Mouse (Mus musculus): ENCODE data around the gene Sass6. TPM values are rescaled to one million over a fixed set of nuclear protein-coding genes. Genes with fewer than 3 reads are reported as not detected.
"Not testable (repeated sequence)": the region's sequence is repeated elsewhere in the genome, so short reads cannot be mapped to it uniquely, and the experiment has no call there.

Gene Sass6
- polyA plus RNA-seq (2014; fragmentation: Nextera tagmentation; extraction: Ambion mirVana): 13.1 and 14.2 TPM in 2 replicates

DNA sequence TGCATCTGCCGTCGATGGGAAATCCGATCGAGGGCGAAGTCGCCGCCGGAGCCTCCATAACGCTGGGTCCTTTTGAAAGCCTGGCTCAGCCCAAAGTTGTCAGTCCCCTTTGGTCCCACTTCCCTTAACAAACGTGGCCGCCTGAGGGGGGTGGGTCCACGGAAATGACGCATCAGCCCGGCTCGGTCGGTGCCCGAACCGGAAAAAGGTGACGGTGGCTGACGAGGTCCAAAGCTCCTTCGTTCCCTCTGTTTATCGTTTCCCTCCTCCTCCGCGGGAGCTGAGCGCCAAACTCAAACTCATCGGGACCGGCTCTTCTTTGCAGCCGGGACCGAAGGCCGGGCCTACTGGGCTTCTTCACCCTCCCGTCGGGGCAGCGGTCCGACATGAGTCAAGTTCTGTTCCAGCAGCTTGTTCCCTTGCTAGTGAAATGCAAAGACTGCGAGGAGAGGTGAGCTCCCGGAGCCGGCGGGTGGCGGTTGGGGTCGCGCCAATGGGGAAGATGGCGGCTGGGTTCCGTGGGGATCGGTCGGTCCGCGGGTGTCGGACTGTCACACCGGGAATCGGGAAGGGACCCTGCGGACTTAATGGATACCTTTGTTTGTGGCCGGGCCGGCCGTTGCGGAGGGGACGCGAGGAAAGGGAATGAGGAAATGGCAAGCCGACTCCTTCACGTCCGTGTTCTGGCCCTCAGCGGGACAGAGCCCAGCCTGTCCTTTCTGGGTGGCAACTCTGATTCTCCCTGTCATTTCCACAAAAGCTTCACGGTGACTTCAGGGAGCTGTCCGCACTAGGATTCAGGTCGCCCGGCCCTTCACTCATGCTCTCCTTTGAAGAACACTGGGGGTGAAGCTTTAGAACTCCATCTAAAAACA, at the start of gene Sass6:
Sass6 (plus strand) TSS at position 255 of the 875 bp plus-strand sequence.
- H3K27ac ChIP-seq: peak within 1 kb of the TSS; percentile 72
- peak within 1 kb of the TSS; percentile 68 for H3K4me3 ChIP-seq (replicated peaks; ENCODE audit: low read length)
- H3K9ac ChIP-seq: peak within 1 kb of the TSS; percentile 71
- peaks cover 19% of the 10 kb centered on the region for H3K36me3 ChIP-seq (replicated peaks; ENCODE audit: control insufficient read depth, insufficient read depth)
- H3K27me3 ChIP-seq (ENCODE audit: control insufficient read depth, insufficient read depth, low read length): no peaks in the 10 kb centered on the region
- DNase-seq (ENCODE audit: low spot score) (peak; percentile 99), ATAC-seq (ENCODE audit: low FRiP score) (peak; percentile 97)
- peak within 1 kb of the TSS; percentile 70 for H3K4me2 ChIP-seq (replicated peaks)
- no peaks in the 10 kb centered on the region for H3K9me3 ChIP-seq (ENCODE audit: control insufficient read depth, low read length)
- H3K4me1 ChIP-seq (replicated peaks; ENCODE audit: control insufficient read depth, insufficient read depth, low read length): peaks cover 8% of the 10 kb centered on the region; the same call in 1 of the 2 replicates
- WGBS: under 1% methylated on average over 65 of the region's 65 CpGs

- no peaks in the 10 kb centered on the region for H3K9me3 ChIP-seq (ENCODE audit: control insufficient read depth, low read length)
- H3K9ac ChIP-seq: no peak overlapping the region
- H3K4me3 ChIP-seq (replicated peaks; ENCODE audit: low read length): no peak overlapping the region
- ATAC-seq (ENCODE audit: low FRiP score) (no peak), DNase-seq (ENCODE audit: low spot score) (no peak)
- H3K27me3 ChIP-seq (ENCODE audit: control insufficient read depth, insufficient read depth, low read length): no peaks in the 10 kb centered on the region
- no peak overlapping the region for H3K27ac ChIP-seq
- no peaks in the 10 kb centered on the region for H3K4me1 ChIP-seq (replicated peaks; ENCODE audit: control insufficient read depth, insufficient read depth, low read length)
- WGBS: 94% methylated on average over 5 of the region's 5 CpGs
- H3K4me2 ChIP-seq (replicated peaks): no peak overlapping the region
- peaks cover 63% of the 10 kb centered on the region for H3K36me3 ChIP-seq (replicated peaks; ENCODE audit: control insufficient read depth, insufficient read depth)
These were observed 47.4 kb upstream of the Sass6 start for GRCm38 (mm10) chr3:116547430-116547829.

DNA sequence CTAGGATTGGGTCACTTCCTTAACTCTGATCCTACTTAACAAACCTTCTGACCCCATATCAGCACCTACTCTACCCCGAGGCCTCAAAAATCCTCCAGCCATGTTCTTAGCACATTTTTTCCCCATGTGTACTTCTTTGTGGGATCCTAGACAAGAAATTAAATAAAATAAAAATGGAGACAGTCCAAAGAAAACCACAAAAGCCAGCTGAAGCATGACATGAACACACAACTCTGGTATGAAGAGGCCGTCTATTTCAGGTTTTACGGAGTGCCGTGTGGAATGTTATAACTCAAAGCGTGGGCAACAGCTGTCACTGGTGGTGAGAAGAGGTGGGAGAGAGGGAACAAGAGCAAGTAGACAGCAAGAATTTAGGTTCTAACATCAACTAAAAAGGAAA, 43.4 kb upstream of the Sass6 start:
- no peak overlapping the region for H3K4me3 ChIP-seq (replicated peaks; ENCODE audit: low read length)
- H3K36me3 ChIP-seq (replicated peaks; ENCODE audit: control insufficient read depth, insufficient read depth): peaks cover 29% of the 10 kb centered on the region
- 95% methylated on average over 5 of the region's 5 CpGs for WGBS
- ATAC-seq (ENCODE audit: low FRiP score): no peak
- no peaks in the 10 kb centered on the region for H3K9me3 ChIP-seq (ENCODE audit: control insufficient read depth, low read length)
- no peak overlapping the region for H3K27ac ChIP-seq
- no peak overlapping the region for H3K9ac ChIP-seq
- H3K4me1 ChIP-seq (replicated peaks; ENCODE audit: control insufficient read depth, insufficient read depth, low read length): no peaks in the 10 kb centered on the region
- H3K27me3 ChIP-seq (ENCODE audit: control insufficient read depth, insufficient read depth, low read length): no peaks in the 10 kb centered on the region
- no peak for DNase-seq (ENCODE audit: low spot score)
- H3K4me2 ChIP-seq (replicated peaks): no peak overlapping the region

DNA sequence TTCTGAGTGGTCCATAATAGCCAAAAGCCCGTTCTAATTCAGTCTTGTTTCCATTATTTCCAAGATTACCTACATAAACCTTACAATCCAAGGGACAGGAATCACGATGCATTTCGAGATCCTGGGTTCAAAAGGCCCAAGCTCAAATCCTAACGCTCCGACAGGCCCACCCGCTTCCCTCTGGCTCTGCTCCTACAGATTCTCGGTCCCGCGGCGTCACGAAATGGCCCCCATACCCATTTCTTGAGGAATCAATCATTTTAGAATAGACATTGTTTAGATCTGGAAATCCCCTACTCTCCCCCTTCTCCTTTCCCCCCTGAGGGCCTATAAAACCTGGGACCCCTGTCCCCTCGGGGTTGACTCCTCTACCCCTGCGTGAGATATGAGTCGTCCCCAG, 33.5 kb upstream of the Sass6 start:
- not testable (repeated sequence) for H3K27me3 ChIP-seq (ENCODE audit: control insufficient read depth, insufficient read depth, low read length); H3K27ac ChIP-seq; H3K4me3 ChIP-seq (replicated peaks; ENCODE audit: low read length); ATAC-seq (ENCODE audit: low FRiP score); H3K4me1 ChIP-seq (replicated peaks; ENCODE audit: control insufficient read depth, insufficient read depth, low read length); H3K9ac ChIP-seq; H3K36me3 ChIP-seq (replicated peaks; ENCODE audit: control insufficient read depth, insufficient read depth); DNase-seq (ENCODE audit: low spot score); H3K9me3 ChIP-seq (ENCODE audit: control insufficient read depth, low read length); H3K4me2 ChIP-seq (replicated peaks)
- WGBS: 96% methylated on average over 13 of the region's 14 CpGs

- no peaks in the 10 kb centered on the region for H3K36me3 ChIP-seq (replicated peaks; ENCODE audit: control insufficient read depth, insufficient read depth)
- H3K27ac ChIP-seq: no peak within 1 kb of the TSS
- no peak within 1 kb of the TSS for H3K9ac ChIP-seq
- no peak for DNase-seq (ENCODE audit: low spot score)
- ATAC-seq (ENCODE audit: low FRiP score): no peak
- H3K9me3 ChIP-seq (ENCODE audit: control insufficient read depth, low read length): no peaks in the 10 kb centered on the region
- H3K4me1 ChIP-seq (replicated peaks; ENCODE audit: control insufficient read depth, insufficient read depth, low read length): no peaks in the 10 kb centered on the region
- 88% methylated on average over 7 of the region's 7 CpGs for WGBS
- H3K27me3 ChIP-seq (ENCODE audit: control insufficient read depth, insufficient read depth, low read length): no peaks in the 10 kb centered on the region
- H3K4me2 ChIP-seq (replicated peaks): no peak within 1 kb of the TSS
- H3K4me3 ChIP-seq (replicated peaks; ENCODE audit: low read length): no peak within 1 kb of the TSS
These were observed 32.2 kb upstream of the Sass6 start, which contains the start of gene Lrrc39 for GRCm38 (mm10) chr3:116562408-116563094. Gene Lrrc39 (plus strand): TSS chr3:116562973.

GRCm38 (mm10) chr3:116563095-116563492, 31.7 kb upstream of the Sass6 start:
- Histone ChIP-seq H3K27me3 (ENCODE audit: control insufficient read depth, insufficient read depth, low read length) (no peaks in the 10 kb centered on the region), H3K36me3 (replicated peaks; ENCODE audit: control insufficient read depth, insufficient read depth) (no peaks in the 10 kb centered on the region), H3K4me1 (replicated peaks; ENCODE audit: control insufficient read depth, insufficient read depth, low read length) (no peaks in the 10 kb centered on the region), H3K9me3 (ENCODE audit: control insufficient read depth, low read length) (no peaks in the 10 kb centered on the region), H3K4me2 (replicated peaks) (no peak overlapping the region), H3K27ac (no peak overlapping the region), H3K9ac (no peak overlapping the region), H3K4me3 (replicated peaks; ENCODE audit: low read length) (no peak overlapping the region)
- DNase-seq (ENCODE audit: low spot score) (no peak), ATAC-seq (ENCODE audit: low FRiP score) (no peak)
- WGBS: 82% methylated on average over 7 of the region's 7 CpGs

- 80% methylated on average over 2 of the region's 2 CpGs for WGBS
- Histone ChIP-seq H3K4me2 (replicated peaks) (no peak overlapping the region), H3K9ac (no peak overlapping the region), H3K4me3 (replicated peaks; ENCODE audit: low read length) (no peak overlapping the region), H3K9me3 (ENCODE audit: control insufficient read depth, low read length) (no peaks in the 10 kb centered on the region), H3K27ac (no peak overlapping the region), H3K27me3 (ENCODE audit: control insufficient read depth, insufficient read depth, low read length) (no peaks in the 10 kb centered on the region), H3K36me3 (replicated peaks; ENCODE audit: control insufficient read depth, insufficient read depth) (no peaks in the 10 kb centered on the region), H3K4me1 (replicated peaks; ENCODE audit: control insufficient read depth, insufficient read depth, low read length) (no peaks in the 10 kb centered on the region)
- ATAC-seq (ENCODE audit: low FRiP score) (no peak), DNase-seq (ENCODE audit: low spot score) (no peak)
These were observed 24.2 kb upstream of the Sass6 start for GRCm38 (mm10) chr3:116570628-116571027.

DNA sequence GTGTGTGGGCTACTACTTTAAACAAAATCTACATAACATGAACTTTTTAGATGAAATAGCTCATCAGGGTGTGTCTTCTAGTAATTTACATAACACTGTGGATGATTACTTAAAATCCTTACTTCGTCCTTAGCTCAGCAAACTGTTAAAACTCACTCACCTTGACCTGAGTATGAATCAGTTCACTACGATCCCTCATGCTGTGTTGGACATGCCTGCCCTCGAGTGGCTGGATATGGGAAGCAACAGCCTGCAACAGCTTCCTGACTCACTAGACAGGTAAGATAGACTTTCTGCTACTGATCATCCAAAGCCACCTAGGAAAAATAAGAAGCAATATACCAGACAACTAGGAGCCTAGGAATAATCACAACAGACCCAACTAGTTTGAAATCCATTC, 17.5 kb upstream of the Sass6 start:
- ATAC-seq (ENCODE audit: low FRiP score): no peak
- Histone ChIP-seq H3K27me3 (ENCODE audit: control insufficient read depth, insufficient read depth, low read length) (no peaks in the 10 kb centered on the region), H3K9ac (no peak overlapping the region), H3K4me1 (replicated peaks; ENCODE audit: control insufficient read depth, insufficient read depth, low read length) (no peaks in the 10 kb centered on the region), H3K36me3 (replicated peaks; ENCODE audit: control insufficient read depth, insufficient read depth) (peaks cover 25% of the 10 kb centered on the region), H3K4me2 (replicated peaks) (no peak overlapping the region), H3K27ac (no peak overlapping the region), H3K9me3 (ENCODE audit: control insufficient read depth, low read length) (no peaks in the 10 kb centered on the region), H3K4me3 (replicated peaks; ENCODE audit: low read length) (no peak overlapping the region)
- no peak for DNase-seq (ENCODE audit: low spot score)
- WGBS: 72% methylated on average over 3 of the region's 3 CpGs

- peaks cover 72% of the 10 kb centered on the region for H3K36me3 ChIP-seq (replicated peaks; ENCODE audit: control insufficient read depth, insufficient read depth)
- WGBS: 99% methylated on average over 9 of the region's 9 CpGs
- DNase-seq (ENCODE audit: low spot score) (no peak), ATAC-seq (ENCODE audit: low FRiP score) (no peak)
- no peak overlapping the region for H3K4me3 ChIP-seq (replicated peaks; ENCODE audit: low read length)
- no peak overlapping the region for H3K27ac ChIP-seq
- H3K27me3 ChIP-seq (ENCODE audit: control insufficient read depth, insufficient read depth, low read length): no peaks in the 10 kb centered on the region
- H3K9me3 ChIP-seq (ENCODE audit: control insufficient read depth, low read length): no peaks in the 10 kb centered on the region
- no peak overlapping the region for H3K9ac ChIP-seq
- no peak overlapping the region for H3K4me2 ChIP-seq (replicated peaks)
- H3K4me1 ChIP-seq (replicated peaks; ENCODE audit: control insufficient read depth, insufficient read depth, low read length): no peaks in the 10 kb centered on the region
These were observed 12.6 kb upstream of the Sass6 start for GRCm38 (mm10) chr3:116582201-116582600.

Data from hindbrain, embryonic 14.5 days (tissue).